Mouse (Mus musculus) lung, embryonic 16.5 days (tissue): Measurements from ENCODE around the gene Olfr819. TPM values are rescaled to one million over a fixed set of nuclear protein-coding genes. Genes with fewer than 3 reads are reported as not detected.

ENCODE experiments used
- ATAC-seq: fragments of 200-750 bp; cut with Nextera tagmentation; 2 replicates; pipeline ENCODE4 v1.8.0; 2017; ENCODE audit warnings: low read depth, mild to moderate bottlenecking, moderate library complexity
- H3K27ac ChIP-seq: fragments of 300-500 bp; sonication (generic); 2 replicates; pipeline ENCODE4 v1.5.1; 2014; ENCODE audit warnings: mild to moderate bottlenecking, control low read depth, low read length
- H3K27me3 ChIP-seq: fragments of 300-500 bp; sonication (generic); 2 replicates; pipeline ENCODE4 v1.6.1; 2014; ENCODE audit warnings: low read depth, low read length, mixed read lengths; ENCODE audit not compliant: control insufficient read depth, insufficient read depth
- H3K36me3 ChIP-seq: fragments of 300-500 bp; sonication (generic); 2 replicates; pipeline ENCODE4 v1.6.1; 2014; ENCODE audit warnings: low read length; ENCODE audit not compliant: control insufficient read depth, insufficient read depth
- H3K4me1 ChIP-seq: fragments of 300-500 bp; sonication (generic); replicated peaks from 2 replicates; pipeline ENCODE4 v1.6.1; 2014; ENCODE audit warnings: low read length, mixed read lengths; ENCODE audit not compliant: control insufficient read depth, insufficient read depth
- H3K4me2 ChIP-seq: fragments of 300-500 bp; sonication (generic); 2 replicates; pipeline ENCODE4 v1.6.1; 2014; ENCODE audit warnings: low read depth, low read length, control low read depth
- H3K4me3 ChIP-seq: fragments of 300-500 bp; sonication (generic); 2 replicates; pipeline ENCODE4 v1.5.1; 2014; ENCODE audit warnings: mild to moderate bottlenecking, low read length, control low read depth
- H3K9ac ChIP-seq: fragments of 300-500 bp; sonication (generic); 2 replicates; pipeline ENCODE4 v1.6.1; 2014; ENCODE audit warnings: low read length, control low read depth
- H3K9me3 ChIP-seq: fragments of 300-500 bp; sonication (generic); 2 replicates; pipeline ENCODE4 v1.6.1; 2016; ENCODE audit warnings: low read length; ENCODE audit not compliant: control insufficient read depth
- WGBS: fragments of 180-500 bp; shearing (Covaris S2); extraction: QIAGEN DNeasy Blood & Tissue Kit; methylation state at CpG from one replicate; pipeline ENCODE4 v1.1.7; 2014; 5-methylcytosine and 5-hydroxymethylcytosine counted together
- polyA plus RNA-seq: library from polyadenylated mRNA; unstranded; fragments of >200 nt; fragmentation: Nextera tagmentation; extraction: Ambion mirVana; gene quantifications from 2 replicates; pipeline ENCODE4 v1.2.1, GENCODE M21; 2015

Gene Olfr819
- polyA plus RNA-seq, 1 experiment from 2014 or later, result not detected

GRCm38 (mm10) chr10:129915497-129915896 lies 51.6 kb downstream of the Olfr819 start, which contains the start of gene Olfr816:
TSS of gene Olfr816 (minus strand) at chr10:129915597.
- WGBS, result 33% methylated on average over 1 of the region's 1 CpGs
- H3K9ac ChIP-seq, result no peak within 1 kb of the TSS
- no peak for ATAC-seq
- H3K27me3 ChIP-seq, result no peaks in the 10 kb centered on the region
- H3K36me3 ChIP-seq, result no peaks in the 10 kb centered on the region
- no peak within 1 kb of the TSS for H3K4me3 ChIP-seq
- no peaks in the 10 kb centered on the region for H3K4me1 ChIP-seq
- no peaks in the 10 kb centered on the region for H3K9me3 ChIP-seq
- H3K4me2 ChIP-seq, result no peak within 1 kb of the TSS
- H3K27ac ChIP-seq, result no peak within 1 kb of the TSS

Other genes with a start within 250 kb of the Olfr819 start
- not detected in 2 replicates for gene Olfr805, start 237.9 kb downstream of the Olfr819 start, polyA plus RNA-seq
- gene Olfr806, start 225.3 kb downstream of the Olfr819 start, polyA plus RNA-seq, result not detected in 2 replicates
- not detected in 2 replicates for gene Olfr807, start 209.5 kb downstream of the Olfr819 start, polyA plus RNA-seq
- not detected in 2 replicates for gene Olfr808, start 201.8 kb downstream of the Olfr819 start, polyA plus RNA-seq
- gene Olfr809, start 192.6 kb downstream of the Olfr819 start, polyA plus RNA-seq, result not detected in 2 replicates
- not detected in 2 replicates for gene Olfr810, start 172.3 kb downstream of the Olfr819 start, polyA plus RNA-seq
- not detected in 2 replicates for gene Olfr811, start 162.9 kb downstream of the Olfr819 start, polyA plus RNA-seq
- not detected in 2 replicates for gene Olfr812, start 121.2 kb downstream of the Olfr819 start, polyA plus RNA-seq
- not detected in 2 replicates for gene Olfr813, start 111.9 kb downstream of the Olfr819 start, polyA plus RNA-seq
- gene Olfr814, start 87.4 kb downstream of the Olfr819 start, polyA plus RNA-seq, result not detected in 2 replicates
- not detected in 2 replicates for gene Olfr815, start 61.4 kb downstream of the Olfr819 start, polyA plus RNA-seq
- not detected in 2 replicates for gene Olfr816, start 51.7 kb downstream of the Olfr819 start, polyA plus RNA-seq
- not detected in 2 replicates for gene Olfr818, start 18.2 kb downstream of the Olfr819 start, polyA plus RNA-seq
- not detected in 2 replicates for gene Olfr247, start 8.9 kb upstream of the Olfr819 start, polyA plus RNA-seq
- not detected in 2 replicates for gene Gm10310, start 17.8 kb upstream of the Olfr819 start, polyA plus RNA-seq
- not detected in 2 replicates for gene Olfr820, start 45.4 kb upstream of the Olfr819 start, polyA plus RNA-seq
- not detected in 2 replicates for gene Olfr821, start 63.1 kb upstream of the Olfr819 start, polyA plus RNA-seq
- gene Olfr822, start 103.9 kb upstream of the Olfr819 start, polyA plus RNA-seq, result not detected in 2 replicates
- not detected in 2 replicates for gene Olfr823, start 148.1 kb upstream of the Olfr819 start, polyA plus RNA-seq
- not detected in 2 replicates for gene Olfr824, start 162.7 kb upstream of the Olfr819 start, polyA plus RNA-seq
- not detected in 2 replicates for gene Olfr825, start 199.5 kb upstream of the Olfr819 start, polyA plus RNA-seq
- not detected in 2 replicates for gene Olfr826, start 216.9 kb upstream of the Olfr819 start, polyA plus RNA-seq
- not detected in 2 replicates for gene Olfr827, start 247.1 kb upstream of the Olfr819 start, polyA plus RNA-seq